11 mouse cellular contexts compared by ENCODE assay signal in the genomic region with DNA sequence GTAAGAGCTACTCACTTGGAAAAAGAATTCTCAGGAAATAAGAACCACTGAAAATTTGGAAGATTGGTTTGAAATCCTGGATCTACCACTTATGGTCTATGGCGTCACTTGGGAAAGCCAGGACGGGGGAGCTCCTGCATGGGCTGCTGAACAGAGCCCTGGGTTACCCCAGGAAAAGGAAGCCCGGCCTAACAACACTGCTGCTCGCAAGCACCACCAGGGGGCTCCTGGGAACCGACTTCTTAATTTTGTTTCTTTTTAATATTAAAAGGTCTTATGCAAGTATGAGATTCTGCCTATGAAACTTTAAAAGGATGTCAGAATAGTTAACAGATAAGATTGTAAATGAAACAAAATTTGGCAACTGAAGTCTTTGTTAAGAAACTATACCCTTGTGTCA. TPM values are rescaled to one million over a fixed set of nuclear protein-coding genes. Genes with fewer than 3 reads are reported as not detected.
A peak's percentile ranks its signal among the peaks of the same experiment; 100 is the strongest.
DNase-seq lines count a peak whose midpoint lies in the region; ATAC-seq and TF ChIP-seq lines count a peak whose summit lies in the region.
"Had no signal": no experiment of that assay in that cellular context is flagged by ENCODE, and none has a peak within 500 bp of the region (broad histone marks: within the 10 kb centered on the region; RNA-seq: fewer than 3 reads in every experiment).

No protein-coding gene starts in this region.

- no peak overlapping the region for H3K4me2 ChIP-seq in forebrain, embryonic 14.5 days (ENCODE audit: low read length)
- no peak overlapping the region for H3K4me2 ChIP-seq in forebrain, embryonic 11.5 days (ENCODE audit: low read depth, low read length, severe bottlenecking)
- no peak overlapping the region for H3K4me2 ChIP-seq in liver, embryonic 12.5 days
- H3K4me2 ChIP-seq: heart, embryonic 15.5 days; midbrain, embryonic 15.5 days had no signal

- WGBS in forebrain, embryonic 14.5 days = 63% methylated on average over 5 of the region's 5 CpGs
- 70% methylated on average over 5 of the region's 5 CpGs for WGBS in forebrain, embryonic 11.5 days
- WGBS in liver, adult 2 months = 86% methylated on average over 5 of the region's 5 CpGs
- 75% methylated on average over 5 of the region's 5 CpGs for WGBS in liver, embryonic 12.5 days (ENCODE audit: insufficient replicate concordance)

- no peak for TF ChIP-seq POLR2A in liver, adult 2 months (IDR thresholded peaks at IDR 0.05; ENCODE audit: extremely low read depth, insufficient read depth, low read length)

- H3K4me1 ChIP-seq in forebrain, embryonic 14.5 days (ENCODE audit: control insufficient read depth, insufficient read depth, low read length) = no peaks in the 10 kb centered on the region
- no peaks in the 10 kb centered on the region for H3K4me1 ChIP-seq in forebrain, embryonic 11.5 days (replicated peaks; ENCODE audit: control insufficient read depth, insufficient read depth, low read length)
- no peaks in the 10 kb centered on the region for H3K4me1 ChIP-seq in liver, adult 2 months (ENCODE audit: control insufficient read depth, insufficient read depth, low read length)
- H3K4me1 ChIP-seq in liver, embryonic 12.5 days = no peaks in the 10 kb centered on the region
- H3K4me1 ChIP-seq: heart, embryonic 15.5 days; midbrain, embryonic 15.5 days had no signal

- peak; percentile 17 for DNase-seq in forebrain, embryonic 14.5 days (ENCODE audit: low spot score)
- no peak for DNase-seq in forebrain, embryonic 11.5 days (ENCODE audit: low spot score)
- DNase-seq in liver, adult 2 months (ENCODE audit: extremely low read depth, low read depth, low spot score) = no peak
- peak; percentile 19 for DNase-seq in thymus, postnatal 36 days
- DNase-seq in thymus, adult 18-20 months = no peak
- peak; percentile 64 for DNase-seq in thymus, postnatal 4 days
- DNase-seq in adrenal gland, postnatal 10 days = no peak
- DNase-seq: layer of hippocampus, postnatal 36 days had no signal

- no peaks in the 10 kb centered on the region for H3K79me2 ChIP-seq in liver, adult 2 months (ENCODE audit: control insufficient read depth, insufficient read depth, low read length)

- peak; percentile 24; the same call in 1 of the 2 replicates for TF ChIP-seq CTCF in liver, adult 2 months (IDR thresholded peaks at IDR 0.05; ENCODE audit: low read depth, low read length)

- no peak for ATAC-seq in forebrain, embryonic 14.5 days
- no peak for ATAC-seq in forebrain, embryonic 11.5 days (replicated peaks; ENCODE audit: low FRiP score)
- no peak for ATAC-seq in liver, embryonic 12.5 days
- ATAC-seq: midbrain, embryonic 15.5 days had no signal

- no peaks in the 10 kb centered on the region for H3K27me3 ChIP-seq in forebrain, embryonic 14.5 days (replicated peaks; ENCODE audit: control insufficient read depth, insufficient read depth, low read length)
- no peaks in the 10 kb centered on the region for H3K27me3 ChIP-seq in forebrain, embryonic 11.5 days (ENCODE audit: control insufficient read depth, insufficient read depth, low read length)
- H3K27me3 ChIP-seq in liver, adult 2 months (ENCODE audit: control insufficient read depth, insufficient read depth, low read length) = no peaks in the 10 kb centered on the region
- H3K27me3 ChIP-seq in liver, embryonic 12.5 days (replicated peaks) = no peaks in the 10 kb centered on the region
- H3K27me3 ChIP-seq: heart, embryonic 15.5 days; midbrain, embryonic 15.5 days had no signal

- no peaks in the 10 kb centered on the region for H3K9me3 ChIP-seq in forebrain, embryonic 14.5 days (replicated peaks; ENCODE audit: control insufficient read depth, low read length)
- no peaks in the 10 kb centered on the region for H3K9me3 ChIP-seq in forebrain, embryonic 11.5 days (ENCODE audit: control insufficient read depth, low read length)
- H3K9me3 ChIP-seq in liver, embryonic 12.5 days (replicated peaks) = no peaks in the 10 kb centered on the region
- H3K9me3 ChIP-seq: heart, embryonic 15.5 days; midbrain, embryonic 15.5 days had no signal

- no peak overlapping the region for H3K27ac ChIP-seq in forebrain, embryonic 14.5 days (ENCODE audit: low read depth, low read length)
- H3K27ac ChIP-seq in forebrain, embryonic 11.5 days (ENCODE audit: low read depth, low read length) = no peak overlapping the region
- no peak overlapping the region for H3K27ac ChIP-seq in liver, adult 2 months (replicated peaks; ENCODE audit: insufficient read depth, low read depth, low read length)
- H3K27ac ChIP-seq in liver, embryonic 12.5 days = no peak overlapping the region
- H3K27ac ChIP-seq: heart, embryonic 15.5 days; midbrain, embryonic 15.5 days had no signal

- no peak overlapping the region for H3K9ac ChIP-seq in forebrain, embryonic 14.5 days (ENCODE audit: low read length)
- H3K9ac ChIP-seq in forebrain, embryonic 11.5 days (ENCODE audit: low read length) = no peak overlapping the region
- no peak overlapping the region for H3K9ac ChIP-seq in liver, adult 2 months (ENCODE audit: low read depth, low read length)
- H3K9ac ChIP-seq in liver, embryonic 12.5 days = no peak overlapping the region
- H3K9ac ChIP-seq: heart, embryonic 15.5 days; midbrain, embryonic 15.5 days had no signal

- H3K36me3 ChIP-seq in forebrain, embryonic 14.5 days (ENCODE audit: control insufficient read depth, insufficient read depth, low read length) = peaks cover 68% of the 10 kb centered on the region
- H3K36me3 ChIP-seq in forebrain, embryonic 11.5 days (ENCODE audit: control insufficient read depth, insufficient read depth, low read length) = no peaks in the 10 kb centered on the region; the same call in 1 of the 2 replicates
- H3K36me3 ChIP-seq in liver, adult 2 months (ENCODE audit: control insufficient read depth, insufficient read depth, low read length) = peaks cover 30% of the 10 kb centered on the region
- peaks cover 50% of the 10 kb centered on the region for H3K36me3 ChIP-seq in liver, embryonic 12.5 days

- H3K4me3 ChIP-seq in forebrain, embryonic 14.5 days (ENCODE audit: low read depth, low read length) = no peak overlapping the region
- no peak overlapping the region for H3K4me3 ChIP-seq in forebrain, embryonic 11.5 days (ENCODE audit: low read depth, low read length)
- no peak overlapping the region for H3K4me3 ChIP-seq in liver, adult 2 months (ENCODE audit: insufficient read depth, low read depth, low read length)
- no peak overlapping the region for H3K4me3 ChIP-seq in liver, embryonic 12.5 days
- H3K4me3 ChIP-seq: heart, embryonic 15.5 days; midbrain, embryonic 15.5 days had no signal

RNA-seq across cellular contexts. Expression of gene Cog6, which starts 22.4 kb away (rescaled TPM):
- polyA plus RNA-seq in forebrain, embryonic 14.5 days (2014; fragmentation: Nextera tagmentation; extraction: Ambion mirVana) = 73.1 and 86.2 TPM in 2 replicates
- 45.2 and 48.8 TPM in 2 replicates for polyA plus RNA-seq in forebrain, embryonic 11.5 days (2014; fragmentation: Nextera tagmentation; extraction: Ambion mirVana)
- 19.1 and 20.0 TPM in 2 replicates for total RNA-seq in liver, adult 2 months (2014; rRNA removed)
- 10.8 and 12.0 TPM in 2 replicates for polyA plus RNA-seq in liver, adult 2 months (2012; rRNA removed)
- polyA plus RNA-seq in liver, embryonic 12.5 days (2016; fragmentation: Nextera tagmentation; extraction: Ambion mirVana) = 19.2 and 21.5 TPM in 2 replicates
- 10 to 100 TPM; 33.8 to 40.6 TPM for total RNA-seq in adrenal gland, postnatal 10 days (2021)

RNA-seq across cellular contexts. Expression of gene Lhfp, which starts 46.7 kb away (rescaled TPM):
- 37.4 and 40.5 TPM in 2 replicates for polyA plus RNA-seq in forebrain, embryonic 14.5 days (2014; fragmentation: Nextera tagmentation; extraction: Ambion mirVana)
- 24.8 and 31.4 TPM in 2 replicates for polyA plus RNA-seq in forebrain, embryonic 11.5 days (2014; fragmentation: Nextera tagmentation; extraction: Ambion mirVana)
- total RNA-seq in liver, adult 2 months (2014; rRNA removed) = 10.6 and 14.3 TPM in 2 replicates
- 14.2 and 15.3 TPM in 2 replicates for polyA plus RNA-seq in liver, adult 2 months (2012; rRNA removed)
- polyA plus RNA-seq in liver, embryonic 12.5 days (2016; fragmentation: Nextera tagmentation; extraction: Ambion mirVana) = 6.3 and 6.9 TPM in 2 replicates
- 10 to 100 TPM; 24.4 to 28.7 TPM for total RNA-seq in adrenal gland, postnatal 10 days (2021)

Comparison
In these comparisons a context has a peak if more than half of its experiments do, and no peak if none do; other contexts are left out.
1. DNase-seq: peak in forebrain, embryonic 14.5 days (single experiment), thymus, postnatal 36 days (2 of 2) and thymus, postnatal 4 days (single experiment); none in forebrain, embryonic 11.5 days (single experiment), liver, adult 2 months (single experiment), thymus, adult 18-20 months (0 of 2) and adrenal gland, postnatal 10 days (single experiment).